In genomic region chr2:141672814-141673213, GRCm38 (mm10) we compare ENCODE assay signal across 18 mouse cellular contexts.
"Had no signal": no experiment of that assay in that cellular context is flagged by ENCODE, and none has a peak within 500 bp of the region (broad histone marks: within the 10 kb centered on the region; RNA-seq: fewer than 3 reads in every experiment).

No protein-coding gene starts in this region.

- H3K4me2 ChIP-seq: liver, embryonic 12.5 days; neural tube, embryonic 13.5 days; neural tube, embryonic 15.5 days had no signal

- H3K4me1 ChIP-seq: liver, embryonic 12.5 days; midbrain, embryonic 10.5 days; neural tube, embryonic 13.5 days; neural tube, embryonic 15.5 days had no signal

- H3K36me3 ChIP-seq: liver, embryonic 12.5 days; midbrain, embryonic 10.5 days; neural tube, embryonic 13.5 days; neural tube, embryonic 15.5 days had no signal

- H3K9ac ChIP-seq: liver, embryonic 12.5 days; liver, embryonic 14.5 days; neural tube, embryonic 13.5 days; neural tube, embryonic 15.5 days had no signal

- H3K4me3 ChIP-seq: liver, embryonic 12.5 days; midbrain, embryonic 10.5 days; myocyte; neural tube, embryonic 13.5 days; neural tube, embryonic 15.5 days had no signal

- DNase-seq: lung, adult 18-20 months; lung, postnatal 36 days; midbrain, embryonic 14.5 days; retina, postnatal 1 day; right cerebral cortex, adult 18-20 months; right cerebral cortex, postnatal 25 days; right cerebral cortex, postnatal 4 days; spleen, adult 18-20 months; thymus, adult 18-20 months; thymus, postnatal 14 days; thymus, postnatal 36 days had no signal

- H3K27me3 ChIP-seq: liver, embryonic 12.5 days; neural tube, embryonic 13.5 days; neural tube, embryonic 15.5 days had no signal

- ATAC-seq: liver, embryonic 12.5 days; midbrain, embryonic 16.5 days had no signal

- H3K27ac ChIP-seq: liver, embryonic 12.5 days; liver, embryonic 14.5 days; midbrain, embryonic 10.5 days; neural tube, embryonic 13.5 days; neural tube, embryonic 15.5 days had no signal

- H3K9me3 ChIP-seq: liver, embryonic 12.5 days; midbrain, embryonic 10.5 days; neural tube, embryonic 13.5 days; neural tube, embryonic 15.5 days had no signal
